ENCODE assay signal across 19 mouse cellular contexts in genomic region chr6:91183041-91183440, GRCm38 (mm10). TPM values are rescaled to one million over a fixed set of nuclear protein-coding genes. Genes with fewer than 3 reads are reported as not detected.
"Had no signal": no experiment of that assay in that cellular context is flagged by ENCODE, and none has a peak within 500 bp of the region (broad histone marks: within the 10 kb centered on the region; RNA-seq: fewer than 3 reads in every experiment).

No protein-coding gene starts in this region.

- H3K4me3 ChIP-seq: midbrain, embryonic 10.5 days; midbrain, embryonic 12.5 days; myocyte; neural tube, embryonic 13.5 days; neural tube, embryonic 15.5 days had no signal

- H3K36me3 ChIP-seq: midbrain, embryonic 10.5 days; midbrain, embryonic 12.5 days; neural tube, embryonic 13.5 days; neural tube, embryonic 15.5 days had no signal

- H3K9ac ChIP-seq: lung, embryonic 14.5 days; midbrain, embryonic 12.5 days; neural tube, embryonic 13.5 days; neural tube, embryonic 15.5 days had no signal

- ATAC-seq: midbrain, embryonic 16.5 days had no signal

- H3K27ac ChIP-seq: midbrain, embryonic 10.5 days; midbrain, embryonic 12.5 days; neural tube, embryonic 13.5 days; neural tube, embryonic 15.5 days had no signal

- DNase-seq: lung, adult 18-20 months; lung, embryonic 14.5 days; midbrain, embryonic 14.5 days; retina, postnatal 1 day; right cerebral cortex, adult 18-20 months; right cerebral cortex, postnatal 25 days; right cerebral cortex, postnatal 4 days; spleen, adult 18-20 months; thymus, adult 18-20 months; thymus, postnatal 14 days; thymus, postnatal 36 days had no signal

- H3K9me3 ChIP-seq: midbrain, embryonic 10.5 days; midbrain, embryonic 12.5 days; neural tube, embryonic 13.5 days; neural tube, embryonic 15.5 days had no signal

- H3K4me2 ChIP-seq: lung, embryonic 14.5 days; midbrain, embryonic 12.5 days; neural tube, embryonic 13.5 days; neural tube, embryonic 15.5 days had no signal

- H3K27me3 ChIP-seq: neural tube, embryonic 13.5 days; neural tube, embryonic 15.5 days had no signal

RNA-seq across cellular contexts. Expression of gene Fbln2, which starts 29.2 kb away (rescaled TPM):
- total RNA-seq: megakaryocyte, adult 5-6 weeks; megakaryocyte-erythroid progenitor cell, adult 5-6 weeks had no signal
